Mouse (Mus musculus): ENCODE data around the gene Klhl6.
A peak's percentile ranks its signal among the peaks of the same experiment; 100 is the strongest.

Klhl6 gene

DNA sequence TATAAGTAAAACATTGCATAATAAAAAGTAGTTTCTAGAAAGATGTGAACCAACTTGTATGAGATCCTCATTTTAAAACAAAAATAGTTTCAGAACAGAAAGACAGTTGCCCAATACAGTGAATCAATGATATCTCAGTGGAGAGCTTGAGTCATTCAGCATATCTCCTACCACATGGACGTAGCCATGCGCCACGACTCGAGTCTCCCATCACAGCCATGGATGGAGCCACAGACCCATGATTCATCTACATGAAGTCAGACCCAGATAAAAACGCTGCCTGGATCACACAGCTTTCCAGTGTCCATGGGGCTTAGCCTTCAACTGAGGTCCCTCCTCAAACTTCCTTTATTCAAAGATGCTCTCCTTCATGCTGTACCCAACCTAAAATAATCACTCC lies 13.3 kb downstream of the Klhl6 start:
- DNase-seq (ENCODE audit: low read depth, low spot score): no peak

DNA sequence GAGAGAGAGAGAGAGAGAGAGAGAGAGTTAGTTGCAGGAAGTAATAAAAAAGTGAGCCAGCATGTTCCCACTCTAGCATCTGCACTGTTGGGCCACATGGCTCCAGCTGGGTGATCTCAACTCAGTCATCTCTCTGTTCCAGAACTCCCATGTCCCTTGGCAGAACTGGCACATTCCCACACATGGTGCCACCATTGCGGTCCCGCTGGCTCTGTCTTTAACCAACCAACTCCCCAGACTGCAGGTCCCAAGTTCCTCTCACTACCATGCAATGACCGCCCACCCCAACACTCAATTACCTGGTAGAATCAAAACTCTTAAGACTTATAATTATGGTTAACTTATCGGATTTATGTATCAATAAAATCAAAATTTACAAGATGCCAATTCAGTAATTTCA lies 14.2 kb downstream of the Klhl6 start:
- DNase-seq (ENCODE audit: low read depth, low spot score): no peak

DNA sequence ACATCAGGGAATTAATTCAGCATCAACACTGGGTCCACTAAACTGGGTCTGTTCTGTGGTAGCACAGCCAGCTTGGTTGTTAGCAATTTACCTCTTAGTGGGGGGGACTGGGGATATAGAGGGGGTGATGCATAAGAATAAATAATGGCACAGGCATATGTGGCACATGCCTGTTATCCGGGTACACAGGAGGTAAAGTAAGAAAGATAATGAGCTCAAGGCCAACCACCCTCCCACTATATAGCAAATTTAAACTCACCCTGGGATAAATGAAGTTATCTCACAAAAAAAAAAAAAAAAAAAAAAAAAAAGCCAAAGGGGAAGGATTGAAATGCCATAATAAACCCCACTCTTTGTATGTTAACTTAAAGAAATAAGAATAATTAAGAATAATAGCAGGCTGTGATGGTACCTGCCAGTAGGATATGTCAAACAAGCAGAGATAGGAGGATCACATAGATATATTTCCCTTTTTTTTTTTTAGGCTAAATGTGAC lies 14.9 kb downstream of the Klhl6 start:
- no peak for DNase-seq (ENCODE audit: low read depth, low spot score)

DNA sequence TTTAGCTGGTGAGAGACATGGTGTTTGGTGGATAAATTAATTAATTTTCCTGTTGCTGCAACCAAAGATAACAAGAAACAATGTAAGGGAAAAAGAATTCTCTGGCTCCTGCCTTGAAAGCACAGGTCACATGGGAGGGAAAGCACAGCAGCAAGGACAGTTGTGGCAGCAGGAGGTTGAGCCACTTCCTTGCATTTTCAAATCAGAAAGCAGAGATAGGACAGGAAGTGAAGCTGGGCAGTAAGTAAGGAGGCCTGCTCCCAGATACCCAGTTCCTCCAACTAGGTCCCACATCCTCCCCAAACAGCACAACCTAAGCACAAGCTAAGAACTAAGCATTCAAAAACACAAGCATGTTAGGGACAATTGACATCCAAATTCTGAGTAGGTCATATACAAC lies 15.9 kb downstream of the Klhl6 start:
- no peak for DNase-seq (ENCODE audit: low read depth, low spot score)

DNA sequence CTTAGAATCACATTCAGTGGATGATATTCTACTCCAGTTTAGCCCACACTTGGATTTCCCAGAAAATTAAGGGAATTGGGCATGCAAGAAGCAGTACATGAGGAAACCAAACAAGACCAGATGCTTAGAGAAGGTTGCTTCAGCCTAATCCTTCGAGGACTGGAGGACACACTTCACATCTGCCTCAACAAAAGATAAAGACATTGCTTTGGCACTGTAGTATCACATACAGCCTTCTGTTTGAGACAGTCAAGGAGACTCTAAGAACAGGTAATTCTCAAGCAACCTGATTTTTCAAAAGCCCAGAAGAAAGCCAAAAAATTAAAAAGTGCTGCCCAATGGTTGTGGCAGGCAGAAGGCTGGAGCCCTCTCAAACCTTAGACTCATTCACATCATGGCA lies 16.4 kb downstream of the Klhl6 start:
- no peak for DNase-seq (ENCODE audit: low read depth, low spot score)

DNA sequence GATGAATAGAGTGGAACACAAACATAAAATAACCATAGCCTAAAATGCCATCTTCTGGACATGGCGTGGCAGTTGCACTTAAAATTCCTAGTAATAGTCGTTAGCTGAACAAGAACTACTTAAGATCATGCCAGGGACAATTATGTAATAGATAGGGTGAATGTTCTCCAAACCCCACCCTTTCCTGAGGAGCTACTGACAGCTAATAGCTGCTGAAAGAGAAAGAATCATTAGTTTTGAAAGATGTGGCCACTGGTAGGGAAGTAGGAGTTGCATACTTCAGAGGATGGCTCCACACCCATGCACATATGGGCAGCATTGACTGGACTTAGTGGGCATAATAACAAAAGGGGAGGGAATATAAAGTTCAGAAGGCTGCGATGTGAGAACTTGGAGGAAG lies 19.9 kb downstream of the Klhl6 start:
- no peak for DNase-seq (ENCODE audit: low read depth, low spot score)

DNA sequence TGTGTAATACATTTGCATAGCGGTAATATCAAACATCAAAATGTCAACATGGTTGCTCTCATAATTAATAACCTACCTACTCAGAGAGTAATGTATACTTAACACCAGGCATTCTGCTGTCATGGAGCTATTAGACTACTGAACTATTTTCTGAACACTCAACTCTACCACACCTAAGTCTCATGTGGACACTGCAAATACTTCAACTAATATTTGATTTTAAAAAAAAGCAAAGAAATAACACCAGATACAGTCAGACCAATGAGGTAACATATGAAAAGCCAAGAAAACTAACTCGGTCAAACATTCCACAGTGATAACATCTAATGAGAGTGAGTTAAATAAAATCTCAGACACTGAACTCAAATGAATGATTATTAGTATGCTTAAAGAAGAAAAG lies 21.8 kb downstream of the Klhl6 start:
- DNase-seq (ENCODE audit: low read depth, low spot score): no peak

DNA sequence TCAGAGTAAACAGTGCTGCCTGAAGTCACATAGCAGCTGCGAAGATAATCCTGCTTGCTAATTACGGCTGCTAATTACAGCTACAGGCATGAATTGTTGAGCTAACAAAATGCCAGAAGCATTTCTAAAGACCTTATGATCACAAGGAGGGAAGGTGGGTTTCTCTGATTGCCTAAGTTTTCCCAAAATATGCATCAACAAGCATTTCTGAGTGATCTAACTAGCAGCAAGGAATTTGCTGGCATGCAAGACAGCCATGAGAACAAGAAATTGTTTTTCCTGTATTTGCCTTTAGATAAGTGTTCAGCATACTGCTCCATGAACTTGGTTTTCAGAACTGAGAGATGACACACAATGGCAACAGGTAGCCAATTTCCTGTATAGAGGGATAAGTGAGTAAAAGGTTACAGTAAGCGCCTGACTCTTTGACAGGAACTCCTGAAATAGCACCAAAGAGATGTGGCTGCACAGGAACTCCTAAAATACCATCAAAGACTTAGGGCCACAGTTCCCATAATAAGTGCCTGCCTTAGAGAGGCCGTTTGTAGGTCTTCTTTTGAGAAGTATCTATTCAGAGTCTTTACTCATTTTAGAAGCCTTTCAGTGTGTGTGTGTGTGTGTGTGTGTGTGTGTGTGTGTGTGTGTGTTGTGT lies 22.3 kb downstream of the Klhl6 start:
- DNase-seq (ENCODE audit: low read depth, low spot score): peak; percentile 35

DNA sequence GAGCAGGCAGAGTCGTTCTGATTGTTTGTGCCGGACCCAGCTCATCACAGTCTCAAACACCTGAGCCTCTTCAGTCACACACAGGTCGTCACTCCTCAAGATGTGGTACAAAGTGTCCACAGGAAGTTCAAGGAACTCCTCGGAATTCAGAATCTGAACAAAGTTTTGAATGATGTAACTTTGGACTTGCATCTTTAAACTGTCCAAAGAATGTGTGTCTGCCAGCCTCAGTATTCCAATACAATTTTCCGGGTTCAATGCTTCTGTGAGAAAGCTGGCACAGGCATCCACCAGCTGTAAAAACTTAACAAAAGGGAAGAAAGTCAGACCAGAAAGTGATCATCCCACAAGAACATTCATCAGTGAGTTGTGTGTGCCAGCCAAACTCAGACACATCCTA lies 25.8 kb downstream of the Klhl6 start:
- no peak for DNase-seq (ENCODE audit: low read depth, low spot score)

DNA sequence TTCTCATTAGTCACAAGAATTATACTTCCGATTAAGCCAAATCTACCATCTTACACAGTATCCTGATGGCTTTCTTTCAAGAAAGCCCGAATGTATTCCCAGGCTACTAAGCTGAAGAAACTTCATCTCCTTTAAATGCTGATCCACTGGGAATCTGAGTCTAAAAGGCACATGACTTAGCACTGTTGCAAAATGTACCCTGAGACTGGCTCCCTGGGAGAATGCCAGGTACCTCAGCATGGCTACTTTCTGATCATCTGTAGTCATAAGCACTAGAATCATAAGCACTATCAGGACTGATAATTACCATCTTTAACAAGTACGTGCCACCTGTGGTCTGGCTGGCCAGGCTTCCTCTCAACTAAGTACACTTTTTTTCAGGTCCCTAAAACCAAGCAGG lies 35.5 kb downstream of the Klhl6 start:
- DNase-seq (ENCODE audit: low read depth, low spot score): no peak

DNA sequence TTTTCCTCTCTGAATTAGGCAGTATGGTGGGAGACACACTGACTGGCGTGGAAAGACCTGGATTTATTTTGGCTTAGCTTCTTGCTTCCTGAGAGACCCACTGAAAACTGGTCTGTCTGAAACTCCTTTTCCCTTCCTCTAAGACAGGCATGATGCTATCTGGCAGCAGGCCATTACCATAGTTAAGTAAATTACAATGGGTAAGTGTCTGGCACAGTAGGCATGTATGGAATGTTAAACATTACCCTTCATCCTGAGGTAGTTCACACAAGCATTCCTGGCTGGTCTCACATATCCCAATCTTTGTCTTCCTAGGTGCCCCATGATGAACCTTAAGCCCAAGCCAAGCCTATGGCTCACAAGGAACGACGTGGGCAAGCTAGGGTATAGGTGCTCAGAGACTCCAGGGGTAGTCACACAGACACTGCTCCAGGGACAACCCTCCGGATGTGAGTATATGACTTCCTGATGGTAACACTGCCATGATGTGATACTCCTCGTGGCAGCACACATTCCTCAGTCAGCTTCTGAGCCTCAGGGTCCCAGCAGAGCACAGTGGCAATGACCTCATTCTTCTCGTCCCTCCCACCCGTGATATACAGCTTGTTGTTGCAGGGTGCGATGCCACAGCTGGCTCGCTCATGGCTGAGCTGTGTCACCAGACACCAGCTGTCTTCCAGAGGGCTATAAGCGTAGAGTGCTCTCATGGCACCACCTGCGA lies 36.1 kb downstream of the Klhl6 start:
- no peak for DNase-seq (ENCODE audit: low read depth, low spot score)

DNA sequence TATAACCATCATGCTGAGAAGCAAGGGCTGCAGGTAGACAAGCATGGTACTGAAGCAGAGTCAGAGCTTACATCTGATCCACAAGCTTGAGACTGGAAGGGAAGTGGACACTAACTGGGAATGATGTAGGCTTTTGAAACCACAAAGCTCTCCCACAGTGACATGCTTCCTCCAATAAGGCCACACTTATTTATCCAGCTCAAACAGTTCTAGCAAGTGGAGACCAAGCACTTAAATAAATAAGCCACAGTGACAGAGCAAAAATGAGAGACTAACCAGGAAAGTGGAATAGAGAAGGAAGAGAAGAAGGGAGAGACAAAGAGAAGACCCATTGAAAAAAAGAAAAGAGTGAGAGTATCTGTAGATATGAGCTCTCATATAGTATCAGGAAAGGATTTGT lies 62.0 kb downstream of the Klhl6 start:
- no peak for DNase-seq (ENCODE audit: low read depth, low spot score)

DNA sequence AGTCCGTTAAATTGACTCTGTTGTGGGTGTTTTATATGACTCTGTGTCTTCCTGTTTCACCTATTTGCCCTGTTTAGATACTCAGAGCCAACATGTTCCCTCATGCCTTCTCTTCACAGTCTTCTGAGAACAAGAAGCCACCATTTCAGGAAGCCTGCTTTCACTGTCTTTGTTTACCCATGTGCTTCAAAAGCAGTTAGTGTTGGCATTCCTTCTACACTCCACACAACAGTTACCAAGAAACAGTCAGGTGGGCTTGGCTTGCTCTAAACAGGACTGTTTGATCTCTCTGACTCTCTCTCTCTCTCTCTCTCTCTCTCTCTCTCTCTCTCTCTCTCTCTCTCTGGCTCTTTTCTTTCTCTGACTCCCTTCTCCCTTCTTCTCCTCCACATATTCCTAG lies 64.6 kb downstream of the Klhl6 start:
- DNase-seq (ENCODE audit: low read depth, low spot score): no peak

DNA sequence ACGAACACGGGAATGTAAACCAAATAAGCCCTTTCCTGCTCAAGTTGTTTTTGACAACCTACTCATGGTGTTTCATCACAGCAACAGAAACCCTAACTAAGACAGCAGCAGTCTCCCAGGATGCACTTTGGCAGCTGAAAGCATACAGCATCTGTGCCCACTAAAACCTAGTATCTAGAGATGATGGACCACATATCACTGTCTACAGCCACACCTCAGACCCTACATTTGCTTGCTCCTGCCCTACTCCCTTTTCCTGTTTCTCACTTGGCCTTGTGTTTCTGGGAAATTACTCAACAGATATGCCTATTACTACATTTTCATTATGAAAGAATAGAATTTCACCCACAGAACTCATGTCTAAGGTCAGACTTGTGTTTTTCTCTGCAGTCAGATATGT lies 70.3 kb downstream of the Klhl6 start:
- DNase-seq (ENCODE audit: low read depth, low spot score): no peak

DNA sequence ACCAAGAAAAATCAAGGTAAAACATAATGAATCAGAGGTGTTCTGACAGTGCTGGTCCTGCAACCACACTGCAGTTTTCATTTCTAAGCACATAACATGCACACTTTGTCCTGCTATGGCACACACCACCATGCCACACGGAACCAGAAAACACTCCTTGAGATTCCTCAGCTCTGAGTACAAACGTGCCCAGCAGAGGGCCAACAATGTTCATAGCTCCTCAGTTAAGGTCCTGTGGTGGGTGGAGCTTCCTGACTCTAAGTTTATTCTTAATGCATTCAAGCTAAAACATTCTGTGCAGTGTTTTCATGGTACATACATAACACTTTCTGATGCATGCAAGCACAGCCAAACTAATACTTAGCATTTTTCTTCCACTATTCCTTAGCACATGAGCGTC lies 74.5 kb downstream of the Klhl6 start:
- no peak for DNase-seq (ENCODE audit: low read depth, low spot score)

DNA sequence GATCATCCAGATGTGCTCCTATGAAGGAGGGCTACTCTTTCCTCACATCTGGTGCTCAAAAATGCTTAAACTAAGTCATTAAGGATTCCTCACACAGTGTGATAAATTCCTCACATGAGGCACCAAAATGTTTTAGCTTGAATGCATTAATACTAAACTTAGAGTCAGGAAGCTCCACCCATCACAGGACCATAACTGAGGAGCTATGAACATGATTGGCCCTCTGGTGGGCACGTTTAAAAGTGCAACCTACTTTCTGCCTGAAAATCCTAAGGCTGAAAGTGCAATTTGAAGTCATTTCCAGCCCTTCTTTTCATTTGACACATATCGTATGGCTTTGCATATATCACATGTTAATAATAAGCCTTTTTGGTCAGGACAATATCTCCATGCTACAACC lies 75.7 kb downstream of the Klhl6 start:
- peak; percentile 51 for DNase-seq (ENCODE audit: low read depth, low spot score)

DNA sequence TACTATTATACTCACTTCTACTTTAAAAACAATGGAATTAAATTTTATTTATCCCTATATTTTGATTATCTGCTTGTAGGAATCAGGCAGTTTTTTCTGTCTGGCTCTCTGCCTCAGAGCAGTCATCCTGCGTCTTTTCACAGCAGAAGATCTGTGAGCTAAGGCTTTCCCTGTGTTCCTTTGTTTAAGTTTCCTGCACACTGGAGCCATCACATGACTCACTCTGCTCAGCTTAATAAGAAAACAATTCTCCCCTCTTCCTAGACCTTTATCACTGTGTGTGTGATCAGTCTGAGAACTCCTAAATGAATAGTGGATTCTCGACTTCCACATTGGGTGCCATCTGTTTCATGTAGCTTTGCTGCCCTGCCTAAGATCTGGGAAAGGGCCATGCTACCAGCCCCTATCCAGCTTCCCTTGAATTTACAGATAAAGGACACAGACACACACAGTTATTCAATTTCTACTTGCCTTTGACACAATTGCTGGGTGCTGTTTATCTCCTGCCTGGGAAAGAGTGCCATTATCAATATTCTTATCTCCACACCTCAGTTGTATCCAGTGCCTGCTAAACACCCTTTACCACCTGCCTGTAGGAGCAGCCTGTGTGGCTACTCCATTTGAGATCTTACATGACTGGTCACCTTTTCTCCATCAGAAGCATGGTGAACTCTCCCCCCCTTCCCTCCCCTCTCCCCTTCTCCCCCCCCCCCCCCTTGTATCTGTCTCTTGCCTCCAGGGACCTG lies 77.9 kb downstream of the Klhl6 start:
- no peak for DNase-seq (ENCODE audit: low read depth, low spot score)

DNA sequence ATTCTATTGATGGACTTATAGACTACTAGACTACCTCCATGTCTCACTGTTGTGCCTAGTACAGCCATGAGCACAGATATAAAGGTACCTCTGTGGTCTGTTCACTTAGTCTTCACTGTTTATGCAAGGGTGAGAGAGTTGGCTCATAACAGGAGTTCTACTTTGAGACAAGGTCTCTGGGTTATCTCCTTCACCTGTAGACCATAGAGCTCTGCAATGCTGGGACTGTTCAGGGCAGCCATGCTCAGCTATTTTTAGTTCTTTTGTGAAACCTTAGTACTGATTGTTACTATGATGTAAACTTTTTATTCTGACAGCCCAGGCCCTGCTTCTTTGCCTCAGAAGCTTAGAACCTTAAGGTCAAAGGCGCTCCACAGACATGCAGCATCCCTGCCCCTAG lies 79.0 kb downstream of the Klhl6 start:
- no peak for DNase-seq (ENCODE audit: low read depth, low spot score)
